Mouse (Mus musculus) neural tube, embryonic 14.5 days (tissue): Measurements from ENCODE around the gene Agbl3. TPM values are rescaled to one million over a fixed set of nuclear protein-coding genes. Genes with fewer than 3 reads are reported as not detected.

ENCODE experiments used
- ATAC-seq: fragments of 200-750 bp; cut with Nextera tagmentation; 2 replicates; pipeline ENCODE4 v1.8.0; 2017; ENCODE audit warnings: low read depth, mild to moderate bottlenecking, moderate TSS enrichment, moderate library complexity
- H3K27ac ChIP-seq: fragments of 300-500 bp; sonication (generic); 2 replicates; pipeline ENCODE4 v1.5.1; 2014; ENCODE audit warnings: low read depth, mild to moderate bottlenecking, control low read depth, low read length, moderate library complexity, mixed read lengths
- H3K27me3 ChIP-seq: fragments of 300-500 bp; sonication (generic); 2 replicates; pipeline ENCODE4 v1.6.1; 2014; ENCODE audit warnings: low read length; ENCODE audit not compliant: control insufficient read depth, insufficient read depth
- H3K36me3 ChIP-seq: fragments of 300-500 bp; sonication (generic); 2 replicates; pipeline ENCODE4 v1.6.1; 2014; ENCODE audit warnings: low read length, mixed read lengths; ENCODE audit not compliant: control insufficient read depth, insufficient read depth
- H3K4me1 ChIP-seq: fragments of 300-500 bp; sonication (generic); 2 replicates; pipeline ENCODE4 v1.6.1; 2014; ENCODE audit warnings: low read length; ENCODE audit not compliant: control insufficient read depth, insufficient read depth
- H3K4me2 ChIP-seq: fragments of 300-500 bp; sonication (generic); 2 replicates; pipeline ENCODE4 v1.6.1; 2014; ENCODE audit warnings: mild to moderate bottlenecking, low read depth, low read length, control low read depth
- H3K4me3 ChIP-seq: fragments of 300-500 bp; sonication (generic); 2 replicates; pipeline ENCODE4 v1.5.1; 2014; ENCODE audit warnings: low read depth, low read length, control low read depth, mixed read lengths
- H3K9ac ChIP-seq: fragments of 300-500 bp; sonication (generic); replicated peaks from 2 replicates; pipeline ENCODE4 v1.6.1; 2014; ENCODE audit warnings: low read depth, mild to moderate bottlenecking, control low read depth, low read length, mixed read lengths
- H3K9me3 ChIP-seq: fragments of 300-500 bp; sonication (generic); 2 replicates; pipeline ENCODE4 v1.6.1; 2016; ENCODE audit warnings: low read length; ENCODE audit not compliant: control insufficient read depth
- WGBS: fragments of 180-500 bp; shearing (Covaris S2); extraction: QIAGEN DNeasy Blood & Tissue Kit; methylation state at CpG from one replicate; pipeline ENCODE4 v1.1.7; 2014; 5-methylcytosine and 5-hydroxymethylcytosine counted together
- polyA plus RNA-seq: library from polyadenylated mRNA; unstranded; fragments of >200 nt; fragmentation: Nextera tagmentation; extraction: Ambion mirVana; gene quantifications from 2 replicates; pipeline ENCODE4 v1.2.1, GENCODE M21; 2014

Agbl3 gene
- polyA plus RNA-seq, 1 experiment from 2014 or later: 15.2 TPM

DNA sequence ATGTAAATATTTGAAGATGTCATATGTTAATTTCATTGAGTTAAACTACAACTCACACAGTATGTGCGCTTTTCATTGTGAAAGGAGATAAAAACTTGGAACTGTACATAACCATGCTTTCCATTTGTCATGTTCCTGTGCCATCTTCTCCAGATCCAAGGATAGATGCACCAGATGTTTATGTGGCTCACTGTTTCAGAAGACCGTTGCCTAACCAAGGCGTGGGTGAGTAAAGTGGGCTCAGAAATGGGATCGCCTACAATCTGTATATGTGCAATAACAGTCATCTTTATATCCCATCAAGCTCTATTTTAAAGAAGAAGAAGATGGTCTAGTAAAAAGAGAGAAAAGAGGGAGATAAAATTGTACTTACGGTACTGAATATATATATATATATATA is 52.1 kb downstream of the Agbl3 start:
- no peak overlapping the region for H3K4me3 ChIP-seq
- no peak overlapping the region for H3K4me2 ChIP-seq
- H3K27me3 ChIP-seq: no peaks in the 10 kb centered on the region
- H3K9ac ChIP-seq: no peak overlapping the region
- no peaks in the 10 kb centered on the region for H3K4me1 ChIP-seq
- ATAC-seq: no peak
- H3K9me3 ChIP-seq: no peaks in the 10 kb centered on the region
- H3K36me3 ChIP-seq: no peaks in the 10 kb centered on the region
- 97% methylated on average over 5 of the region's 5 CpGs for WGBS
- H3K27ac ChIP-seq: no peak overlapping the region

DNA sequence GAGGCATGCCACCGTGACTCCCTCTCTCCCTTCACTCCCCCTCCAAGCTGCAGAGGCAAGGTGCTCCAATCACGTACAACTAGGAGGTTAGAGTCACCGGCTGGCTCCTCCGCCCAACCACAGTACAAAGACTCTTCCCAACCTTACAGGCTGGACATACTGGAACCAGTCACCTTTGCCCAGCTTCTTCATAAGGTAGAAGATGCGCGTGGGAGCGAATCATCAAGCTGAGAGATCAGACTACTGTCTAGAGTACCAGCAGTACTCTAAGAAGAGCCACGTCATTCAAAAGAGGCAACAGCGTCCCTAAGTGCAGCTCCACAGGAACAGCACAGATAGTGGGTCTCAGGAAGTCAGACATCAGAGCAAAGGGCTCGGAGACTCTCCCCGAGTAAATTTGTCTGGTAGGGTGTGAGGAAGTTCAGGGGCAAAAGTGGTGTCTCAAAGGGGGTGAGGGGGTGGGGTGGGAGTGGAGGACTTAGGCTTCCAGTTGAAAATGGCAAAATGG is 81.4 kb downstream of the Agbl3 start:
- Histone ChIP-seq H3K27ac (no peak overlapping the region), H3K36me3 (no peaks in the 10 kb centered on the region), H3K4me2 (no peak overlapping the region), H3K27me3 (no peaks in the 10 kb centered on the region), H3K4me1 (no peaks in the 10 kb centered on the region), H3K4me3 (no peak overlapping the region), H3K9ac (no peak overlapping the region), H3K9me3 (no peaks in the 10 kb centered on the region)
- WGBS: 92% methylated on average over 11 of the region's 11 CpGs
- ATAC-seq: no peak

DNA sequence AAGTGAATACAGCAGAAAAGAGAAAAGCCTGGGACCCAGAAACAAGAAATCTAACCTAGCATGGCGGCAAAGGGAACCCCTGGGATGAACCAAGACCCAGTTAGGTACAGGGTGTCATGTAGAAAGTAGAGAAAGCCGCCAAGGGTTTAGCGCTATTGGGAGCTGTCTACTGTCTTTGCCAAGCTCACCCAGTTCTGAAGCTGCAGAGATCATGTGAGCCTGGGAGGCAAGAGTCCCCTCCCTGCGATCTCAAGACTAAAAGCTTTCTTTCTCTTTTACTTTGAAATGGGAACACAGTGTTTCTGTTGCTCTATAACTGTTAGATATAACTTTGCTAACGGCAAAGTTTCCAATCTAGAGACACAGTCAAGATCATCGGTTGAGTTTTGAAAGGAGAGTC is 82.1 kb downstream of the Agbl3 start:
- H3K4me3 ChIP-seq: no peak overlapping the region
- no peak for ATAC-seq
- no peaks in the 10 kb centered on the region for H3K9me3 ChIP-seq
- no peaks in the 10 kb centered on the region for H3K36me3 ChIP-seq
- no peaks in the 10 kb centered on the region for H3K27me3 ChIP-seq
- H3K9ac ChIP-seq: no peak overlapping the region
- no peak overlapping the region for H3K27ac ChIP-seq
- WGBS: 95% methylated on average over 6 of the region's 6 CpGs
- no peaks in the 10 kb centered on the region for H3K4me1 ChIP-seq
- H3K4me2 ChIP-seq: no peak overlapping the region

DNA sequence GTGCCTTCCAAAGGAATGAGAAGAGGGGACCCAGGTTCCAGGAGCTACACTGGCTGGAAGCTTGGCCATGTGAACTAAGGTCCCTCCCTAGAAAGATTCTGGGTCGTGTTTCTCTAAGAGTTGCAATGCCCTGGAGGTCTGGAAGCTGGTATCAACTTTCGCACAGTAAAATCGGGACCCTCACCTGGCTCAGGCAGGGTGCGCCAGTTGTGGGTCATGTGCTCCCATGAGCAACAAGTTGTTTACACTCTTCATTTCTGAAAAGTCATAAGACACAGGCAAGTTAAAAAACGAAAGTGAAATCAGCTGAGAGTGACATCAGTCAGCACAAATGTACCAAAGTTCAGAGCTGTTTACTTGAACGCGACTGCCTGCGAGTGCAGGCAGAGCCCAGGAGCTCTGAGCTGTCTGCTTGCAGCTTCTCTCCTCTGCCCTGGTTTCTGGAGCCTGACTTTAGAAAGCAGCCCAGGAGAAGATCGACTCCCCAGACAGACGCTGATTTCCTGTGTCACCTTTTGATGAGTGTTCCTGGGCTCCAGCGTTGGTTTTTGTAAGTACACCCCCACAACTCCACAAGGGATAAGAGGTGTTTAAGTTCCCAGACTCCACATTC is 82.7 kb downstream of the Agbl3 start, which contains the start of gene Tmem140:
Tmem140 (plus strand) TSS at position 356 of the 613 bp plus-strand sequence.
- no peak within 1 kb of the TSS for H3K9ac ChIP-seq
- no peak within 1 kb of the TSS for H3K4me2 ChIP-seq
- no peak for ATAC-seq
- H3K27ac ChIP-seq: no peak within 1 kb of the TSS
- H3K4me1 ChIP-seq: no peaks in the 10 kb centered on the region
- WGBS: 64% methylated on average over 11 of the region's 11 CpGs
- no peaks in the 10 kb centered on the region for H3K27me3 ChIP-seq
- H3K36me3 ChIP-seq: no peaks in the 10 kb centered on the region
- H3K9me3 ChIP-seq: no peaks in the 10 kb centered on the region
- no peak within 1 kb of the TSS for H3K4me3 ChIP-seq

DNA sequence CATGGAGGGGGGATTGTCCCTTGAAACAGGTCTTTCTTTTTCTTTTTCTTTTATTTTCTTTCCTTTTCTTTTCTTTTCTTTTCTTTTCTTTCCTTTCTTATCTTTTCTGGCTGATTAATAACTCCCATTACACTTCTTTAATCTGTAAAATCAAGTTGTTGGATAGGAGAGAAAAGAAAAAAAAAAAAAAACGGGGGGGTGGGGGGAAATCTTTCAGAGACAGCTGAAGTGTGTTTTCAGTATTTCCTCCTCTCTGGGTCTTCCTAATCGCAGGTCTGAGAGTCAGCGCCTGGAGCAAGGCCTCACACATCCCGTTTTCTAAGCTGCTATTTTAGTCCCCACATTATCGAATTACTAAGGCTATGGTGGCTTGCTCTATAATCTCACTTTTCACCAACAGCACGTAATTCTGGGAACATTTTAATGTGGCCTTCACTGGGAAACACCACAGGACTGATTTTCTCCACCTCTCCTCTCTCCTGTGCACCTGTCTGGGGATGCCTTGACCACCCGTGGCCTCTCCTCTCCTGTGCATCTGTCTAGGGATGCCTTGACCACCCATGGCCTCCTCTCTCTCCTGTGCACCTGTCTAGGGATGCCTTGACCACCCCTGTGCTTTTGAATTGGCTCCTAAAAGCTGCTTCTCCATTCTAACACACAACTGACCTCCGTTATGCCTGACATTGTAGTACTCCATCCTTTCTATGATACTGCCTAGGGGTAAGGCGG is 83.7 kb downstream of the Agbl3 start:
- 77% methylated on average over 9 of the region's 9 CpGs for WGBS
- no peak for ATAC-seq
- H3K4me3 ChIP-seq: no peak overlapping the region
- H3K9me3 ChIP-seq: no peaks in the 10 kb centered on the region
- H3K4me2 ChIP-seq: no peak overlapping the region
- H3K27me3 ChIP-seq: no peaks in the 10 kb centered on the region
- H3K36me3 ChIP-seq: no peaks in the 10 kb centered on the region
- no peak overlapping the region for H3K9ac ChIP-seq
- H3K27ac ChIP-seq: no peak overlapping the region
- no peaks in the 10 kb centered on the region for H3K4me1 ChIP-seq

DNA sequence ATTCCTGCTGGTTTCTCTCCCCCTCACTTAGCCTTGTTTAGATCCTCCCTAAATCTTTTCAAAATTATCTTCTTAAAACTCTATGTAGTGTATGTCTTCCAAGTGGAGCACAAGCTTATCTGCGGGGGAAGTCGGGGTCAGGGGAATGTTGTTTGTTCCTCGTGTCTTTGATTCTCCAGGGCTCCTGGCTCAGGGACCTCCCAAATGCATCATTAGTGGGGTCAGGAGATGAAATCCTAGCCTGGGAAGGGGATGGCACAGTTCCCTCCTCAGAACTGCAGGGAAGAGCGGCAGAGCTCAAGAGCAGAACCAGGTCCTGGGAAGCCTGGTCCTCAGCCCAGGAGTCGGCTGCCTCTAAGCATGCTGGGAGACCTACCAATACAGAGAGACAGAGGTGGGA is 85.0 kb downstream of the Agbl3 start:
- Histone ChIP-seq H3K9me3 (no peaks in the 10 kb centered on the region), H3K4me2 (no peak overlapping the region), H3K9ac (no peak overlapping the region), H3K27me3 (no peaks in the 10 kb centered on the region), H3K4me1 (no peaks in the 10 kb centered on the region), H3K36me3 (no peaks in the 10 kb centered on the region), H3K27ac (no peak overlapping the region), H3K4me3 (no peak overlapping the region)
- ATAC-seq: no peak
- WGBS: 78% methylated on average over 5 of the region's 5 CpGs

DNA sequence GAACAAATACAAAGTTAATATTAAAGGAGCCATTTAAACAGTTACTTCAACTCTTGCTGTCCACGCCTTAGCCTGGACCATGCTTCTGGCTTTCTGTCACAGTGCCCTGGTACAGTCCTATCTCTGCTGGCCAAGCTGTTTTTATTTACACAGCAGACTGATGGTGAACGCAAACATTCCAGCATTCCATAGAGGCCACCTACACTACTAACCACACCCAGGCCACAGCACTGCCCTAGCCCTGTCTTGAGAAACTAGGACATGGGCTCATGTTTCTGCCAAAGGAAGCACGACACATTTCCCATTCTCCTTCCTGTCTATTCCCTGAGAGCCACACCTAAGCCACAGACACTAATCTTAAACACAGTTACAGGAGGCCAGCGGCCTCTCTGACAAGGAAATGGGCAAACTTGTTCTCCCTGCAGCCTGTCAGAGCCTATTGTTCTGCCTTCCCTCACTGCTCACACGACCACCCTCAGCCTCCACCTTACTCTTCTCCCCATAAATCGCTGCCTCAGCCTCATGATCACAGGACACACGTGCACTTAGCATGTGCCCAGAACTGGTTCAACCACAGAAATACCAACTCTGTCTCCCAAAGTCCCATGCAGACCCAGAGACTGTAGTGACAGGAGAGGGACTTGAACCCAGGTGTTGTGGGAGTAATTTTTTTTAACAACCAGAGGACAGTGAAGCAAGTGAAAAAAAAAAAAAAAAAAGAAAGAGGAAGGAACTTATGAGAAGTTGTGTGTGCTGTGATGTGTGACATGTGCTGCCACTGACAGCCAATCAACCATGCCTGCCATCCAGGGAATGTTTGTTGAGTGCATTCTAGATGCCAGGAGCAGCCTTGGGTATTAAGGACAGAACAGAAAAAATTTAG is 85.7 kb downstream of the Agbl3 start:
- H3K27me3 ChIP-seq: no peaks in the 10 kb centered on the region
- no peak overlapping the region for H3K4me2 ChIP-seq
- H3K4me3 ChIP-seq: no peak overlapping the region
- 70% methylated on average over 7 of the region's 7 CpGs for WGBS
- H3K9ac ChIP-seq: no peak overlapping the region
- no peak for ATAC-seq
- no peaks in the 10 kb centered on the region for H3K36me3 ChIP-seq
- no peaks in the 10 kb centered on the region for H3K4me1 ChIP-seq
- no peaks in the 10 kb centered on the region for H3K9me3 ChIP-seq
- no peak overlapping the region for H3K27ac ChIP-seq

DNA sequence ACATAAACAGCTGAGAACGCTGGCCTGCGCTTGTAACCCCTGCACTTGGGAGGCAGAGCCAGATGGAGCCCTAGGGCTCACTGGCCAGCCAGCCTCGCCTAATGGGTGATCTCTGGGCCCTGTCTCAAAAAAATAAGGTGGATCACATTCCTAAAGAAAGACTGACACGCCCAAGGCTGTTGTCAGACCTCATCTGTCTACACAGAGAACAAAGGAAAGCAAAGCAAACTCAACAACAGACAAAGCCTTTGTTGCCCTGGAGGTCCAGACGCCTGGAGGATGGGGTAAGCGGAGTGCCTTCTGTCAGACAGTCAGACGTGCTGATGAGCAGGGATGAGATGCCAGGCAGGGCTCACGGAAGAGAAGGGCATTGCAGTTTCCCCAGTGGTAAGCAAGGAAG is 86.6 kb downstream of the Agbl3 start:
- Histone ChIP-seq H3K9ac (no peak overlapping the region), H3K4me2 (no peak overlapping the region), H3K36me3 (no peaks in the 10 kb centered on the region), H3K27me3 (no peaks in the 10 kb centered on the region), H3K9me3 (no peaks in the 10 kb centered on the region), H3K4me1 (no peaks in the 10 kb centered on the region), H3K27ac (no peak overlapping the region), H3K4me3 (no peak overlapping the region)
- WGBS: 33% methylated on average over 8 of the region's 8 CpGs
- ATAC-seq: no peak
